Mouse (Mus musculus) midbrain, embryonic 13.5 days (tissue): ENCODE measurements at regions not wholly inside any gene's neighbourhood (a gene's known extent, or its start where the extent isn't known, plus 50 kb on each side); places are given as distances from the start of the nearest gene placed in this dataset.
A peak's percentile ranks its signal among the peaks of the same experiment; 100 is the strongest.

ENCODE experiments used
- ATAC-seq: fragments of 200-750 bp; cut with Nextera tagmentation; 2 replicates; pipeline ENCODE4 v1.8.0; 2017; ENCODE audit warnings: mild to moderate bottlenecking, moderate TSS enrichment, moderate library complexity
- H3K27ac ChIP-seq: fragments of 300-500 bp; sonication (generic); 2 replicates; pipeline ENCODE4 v1.5.1; 2015; ENCODE audit warnings: inconsistent platforms, mild to moderate bottlenecking, moderate library complexity
- H3K27me3 ChIP-seq: fragments of 300-500 bp; sonication (generic); 2 replicates; pipeline ENCODE4 v1.6.1; 2015; ENCODE audit warnings: mild to moderate bottlenecking, inconsistent platforms
- H3K36me3 ChIP-seq: fragments of 300-500 bp; sonication (generic); 2 replicates; pipeline ENCODE4 v1.6.1; 2015; ENCODE audit warnings: mild to moderate bottlenecking, inconsistent platforms
- H3K4me1 ChIP-seq: fragments of 300-500 bp; sonication (generic); replicated peaks from 2 replicates; pipeline ENCODE4 v1.6.1; 2015; ENCODE audit warnings: inconsistent platforms
- H3K4me2 ChIP-seq: fragments of 300-500 bp; sonication (generic); replicated peaks from 2 replicates; pipeline ENCODE4 v1.6.1; 2015; ENCODE audit warnings: moderate library complexity, mild to moderate bottlenecking, inconsistent platforms
- H3K4me3 ChIP-seq: fragments of 300-500 bp; sonication (generic); replicated peaks from 2 replicates; pipeline ENCODE4 v1.5.1; 2015; ENCODE audit warnings: mild to moderate bottlenecking, inconsistent platforms
- H3K9ac ChIP-seq: fragments of 300-500 bp; sonication (generic); replicated peaks from 2 replicates; pipeline ENCODE4 v1.6.1; 2015; ENCODE audit warnings: mild to moderate bottlenecking, inconsistent platforms
- H3K9me3 ChIP-seq: fragments of 300-500 bp; sonication (generic); 2 replicates; pipeline ENCODE4 v1.6.1; 2016; ENCODE audit warnings: mild to moderate bottlenecking, inconsistent platforms
- WGBS: fragments of 180-500 bp; shearing (Covaris S2); methylation state at CpG from one replicate; pipeline ENCODE4 v1.1.7; 2015; 5-methylcytosine and 5-hydroxymethylcytosine counted together

DNA sequence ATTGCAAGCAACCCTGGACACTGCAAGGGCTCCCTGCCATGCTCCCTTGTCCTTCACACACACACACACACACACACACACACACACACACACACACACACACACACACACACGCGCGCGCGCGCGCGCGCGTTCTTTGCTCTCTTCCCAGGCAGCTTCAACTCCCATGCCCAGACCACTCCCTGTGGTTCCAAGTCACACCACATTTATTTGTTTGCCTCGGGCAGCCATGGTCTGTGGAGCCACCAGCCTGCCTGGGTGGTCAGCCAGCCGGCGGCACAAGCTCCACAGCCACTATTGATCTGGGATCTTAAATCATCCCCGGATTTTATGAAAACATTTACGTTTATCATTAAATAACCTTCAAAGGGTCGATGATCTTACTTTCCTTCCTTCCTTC lies 440.0 kb downstream of the Zfp536 start:
- Histone ChIP-seq H3K4me3 (no peak overlapping the region), H3K9ac (no peak overlapping the region), H3K27me3 (peaks cover 6% of the 10 kb centered on the region; the same call in 1 of the 2 replicates), H3K4me2 (no peak overlapping the region), H3K9me3 (no peaks in the 10 kb centered on the region), H3K27ac (no peak overlapping the region), H3K36me3 (no peaks in the 10 kb centered on the region), H3K4me1 (peaks cover 32% of the 10 kb centered on the region)
- WGBS: 73% methylated on average over 16 of the region's 16 CpGs
- no peak for ATAC-seq

DNA sequence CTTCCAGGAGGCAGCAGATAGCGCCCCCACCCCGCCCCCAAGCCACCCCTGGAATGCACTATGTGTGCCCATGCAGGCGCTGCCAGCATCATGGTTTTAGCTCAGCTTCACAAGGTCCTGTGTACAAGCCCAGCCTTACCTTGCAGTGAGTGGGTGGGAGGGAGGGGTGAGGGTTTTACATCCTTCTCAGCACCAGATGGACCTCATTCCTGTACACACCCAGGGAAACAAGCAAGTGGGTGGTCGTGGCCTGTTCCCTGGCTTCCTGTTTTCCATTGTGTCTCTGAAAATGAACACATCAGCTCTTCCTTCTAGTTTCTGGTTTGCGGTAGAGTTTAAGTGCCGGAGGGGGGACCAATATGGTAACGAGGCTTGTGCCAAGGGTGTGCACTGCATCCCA lies 438.2 kb downstream of the Zfp536 start:
- 48% methylated on average over 7 of the region's 7 CpGs for WGBS
- no peaks in the 10 kb centered on the region for H3K36me3 ChIP-seq
- no peak overlapping the region for H3K4me3 ChIP-seq
- H3K9me3 ChIP-seq: no peaks in the 10 kb centered on the region
- peaks cover 13% of the 10 kb centered on the region for H3K27me3 ChIP-seq
- no peak overlapping the region for H3K9ac ChIP-seq
- no peak overlapping the region for H3K4me2 ChIP-seq
- H3K4me1 ChIP-seq: peaks cover 37% of the 10 kb centered on the region
- no peak overlapping the region for H3K27ac ChIP-seq
- ATAC-seq: no peak

DNA sequence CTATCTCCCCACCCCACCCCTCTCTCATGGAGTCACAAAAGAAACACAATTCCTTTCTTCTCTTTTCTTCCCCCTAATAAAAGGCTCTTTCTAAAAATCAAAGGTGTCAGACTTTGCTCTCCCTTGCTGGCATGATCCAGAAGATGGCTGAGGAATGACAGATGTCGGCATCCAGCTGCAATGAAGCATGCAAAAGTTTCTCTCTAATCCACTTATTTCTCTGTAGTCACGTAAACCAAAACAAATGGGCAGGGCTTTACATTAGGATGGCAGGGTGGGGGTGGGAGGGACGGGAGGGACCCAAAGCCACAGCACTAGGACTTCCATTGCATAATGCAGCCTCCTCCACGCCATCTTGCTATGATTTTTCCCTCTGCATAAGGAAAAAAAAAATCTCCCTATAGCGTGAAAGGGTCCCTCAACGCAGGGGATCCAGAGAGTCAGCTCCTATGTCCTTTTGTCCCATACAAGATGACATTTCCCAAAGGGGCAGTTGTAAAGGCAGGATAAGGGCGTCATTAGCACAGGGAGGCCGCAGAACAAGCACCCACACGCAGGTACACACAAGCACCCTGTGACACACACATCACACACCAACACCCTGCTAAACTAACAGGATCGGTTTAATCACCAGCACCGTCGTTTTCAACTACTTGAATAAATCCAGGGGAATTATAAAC lies 437.1 kb downstream of the Zfp536 start:
- Histone ChIP-seq H3K27ac (peak overlapping the region; percentile 70; the same call in 1 of the 2 replicates), H3K36me3 (no peaks in the 10 kb centered on the region), H3K9ac (peak overlapping the region; percentile 52), H3K9me3 (no peaks in the 10 kb centered on the region), H3K4me2 (peak overlapping the region; percentile 58), H3K4me1 (peaks cover 37% of the 10 kb centered on the region), H3K27me3 (peaks cover 18% of the 10 kb centered on the region), H3K4me3 (peak overlapping the region; percentile 37)
- WGBS: 5% methylated on average over 12 of the region's 12 CpGs
- peak; percentile 65 for ATAC-seq

DNA sequence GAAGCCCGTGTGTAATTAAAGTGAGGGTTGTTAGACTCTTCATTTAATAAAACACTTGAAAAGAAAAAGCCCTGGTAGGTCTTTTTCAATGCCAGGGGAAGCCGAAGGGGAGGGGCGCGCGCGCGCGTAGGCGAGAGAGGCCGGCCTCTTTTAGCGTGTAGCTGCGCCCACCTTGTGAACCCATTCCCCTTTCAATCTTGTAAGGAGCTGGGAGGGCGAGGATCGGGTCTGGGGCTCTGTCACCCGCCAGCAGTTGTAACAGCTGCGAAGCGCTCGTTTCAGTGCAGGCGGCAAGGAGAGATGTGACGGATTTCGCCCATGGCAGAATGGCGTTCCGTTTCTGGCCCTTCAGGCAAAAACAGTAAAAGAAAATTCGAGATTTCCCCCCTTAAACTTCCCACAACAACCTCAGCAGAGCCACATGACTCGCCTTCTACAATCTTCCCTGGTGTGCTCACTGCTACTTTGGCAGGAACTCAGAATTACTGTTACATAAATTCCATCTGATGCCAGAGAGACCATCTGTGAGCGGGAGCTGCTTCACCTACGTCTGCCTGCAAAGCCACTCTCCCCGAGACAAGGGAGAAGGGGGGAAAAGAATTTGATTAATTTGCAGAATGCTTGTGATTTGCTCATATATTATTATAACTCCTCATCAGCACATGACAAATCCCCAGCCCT lies 436.4 kb downstream of the Zfp536 start:
- H3K9ac ChIP-seq: peak overlapping the region; percentile 52
- peaks cover 37% of the 10 kb centered on the region for H3K4me1 ChIP-seq
- ATAC-seq: peak; percentile 29; the same call in 1 of the 2 replicates
- H3K9me3 ChIP-seq: no peaks in the 10 kb centered on the region
- peak overlapping the region; percentile 58 for H3K4me2 ChIP-seq
- H3K4me3 ChIP-seq: peak overlapping the region; percentile 37
- WGBS: 4% methylated on average over 28 of the region's 28 CpGs
- peaks cover 21% of the 10 kb centered on the region for H3K27me3 ChIP-seq
- H3K36me3 ChIP-seq: no peaks in the 10 kb centered on the region
- peak overlapping the region; percentile 70 for H3K27ac ChIP-seq

DNA sequence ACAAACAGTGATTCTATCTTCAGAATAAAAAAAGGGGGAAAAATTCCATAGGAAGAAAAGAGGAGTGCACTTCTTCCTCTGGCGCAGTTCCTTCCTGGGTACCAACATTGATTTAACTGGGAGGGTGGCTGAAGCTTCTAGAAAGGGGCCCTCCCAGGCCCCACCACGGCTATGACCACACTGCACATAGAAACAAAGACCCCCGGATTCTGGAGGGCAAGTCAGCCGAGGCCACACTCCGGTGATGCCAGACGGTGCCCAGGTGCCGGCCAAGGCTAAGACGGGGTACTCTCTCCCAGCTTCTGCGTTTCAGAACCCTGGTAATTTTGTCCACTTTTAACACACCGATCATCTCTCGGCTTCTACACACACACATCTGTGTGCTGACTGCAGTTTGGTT lies 435.8 kb downstream of the Zfp536 start:
- no peak for ATAC-seq

DNA sequence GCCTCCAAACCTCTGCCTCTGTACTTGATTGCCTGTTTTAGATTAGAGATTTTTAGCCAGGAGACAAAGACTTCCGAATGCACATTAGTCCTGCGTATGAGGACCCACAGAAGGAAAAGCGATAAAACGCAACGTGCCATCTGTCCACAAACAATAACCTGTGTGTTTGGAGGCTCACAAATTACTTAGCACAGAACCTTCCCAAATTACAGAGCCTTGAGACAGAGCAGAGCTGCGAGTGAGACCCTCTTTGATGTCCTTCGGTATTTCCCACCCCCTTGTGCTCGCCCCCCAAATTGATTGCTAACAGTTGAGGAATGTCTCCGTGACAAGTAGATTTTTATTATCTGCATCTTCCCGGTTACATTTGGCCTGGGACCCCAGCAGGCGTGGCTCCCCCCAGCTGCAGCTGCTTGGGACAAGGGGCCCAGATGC lies 435.4 kb downstream of the Zfp536 start:
- 20% methylated on average over 11 of the region's 11 CpGs for WGBS
- no peak for ATAC-seq
- no peak overlapping the region for H3K27ac ChIP-seq

More for the DNA sequence above, 435.8 kb downstream of the Zfp536 start:
- Histone ChIP-seq H3K36me3 (no peaks in the 10 kb centered on the region), H3K27ac (no peak overlapping the region), H3K4me1 (peaks cover 44% of the 10 kb centered on the region), H3K4me2 (peak overlapping the region; percentile 58), H3K9me3 (no peaks in the 10 kb centered on the region), H3K27me3 (peaks cover 21% of the 10 kb centered on the region), H3K4me3 (no peak overlapping the region), H3K9ac (no peak overlapping the region)
- WGBS: 44% methylated on average over 11 of the region's 11 CpGs

DNA sequence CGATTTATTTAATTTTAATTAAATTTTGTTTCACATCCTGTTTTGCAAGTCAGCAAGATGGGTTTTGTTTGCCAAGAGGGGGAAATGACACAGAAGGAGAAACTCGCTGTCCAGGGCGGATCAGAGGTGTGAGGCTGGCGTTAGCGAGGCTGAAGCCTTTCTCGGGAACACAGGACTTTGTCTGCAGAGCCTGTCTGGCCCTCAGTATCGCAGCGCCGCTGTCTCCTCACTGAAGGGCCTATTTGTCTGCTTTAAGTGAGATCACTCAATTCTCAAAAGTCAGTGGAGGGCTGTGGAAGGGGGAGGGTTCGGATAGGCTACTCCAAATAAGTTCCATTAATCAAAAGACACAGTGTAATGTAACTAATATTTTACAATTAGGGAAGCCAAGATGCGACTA lies 430.8 kb downstream of the Zfp536 start:
- H3K9me3 ChIP-seq: no peaks in the 10 kb centered on the region
- H3K4me2 ChIP-seq: peak overlapping the region; percentile 72
- peak overlapping the region; percentile 6; the same call in 1 of the 2 replicates for H3K27ac ChIP-seq
- peak overlapping the region; percentile 63 for H3K9ac ChIP-seq
- peak; percentile 32; the same call in 1 of the 2 replicates for ATAC-seq
- peak overlapping the region; percentile 35 for H3K4me3 ChIP-seq
- WGBS: 15% methylated on average over 11 of the region's 11 CpGs
- H3K36me3 ChIP-seq: no peaks in the 10 kb centered on the region
- H3K27me3 ChIP-seq: peaks cover 22% of the 10 kb centered on the region
- H3K4me1 ChIP-seq: peaks cover 41% of the 10 kb centered on the region

More for the DNA sequence above, 435.4 kb downstream of the Zfp536 start:
- Histone ChIP-seq H3K4me1 (peaks cover 48% of the 10 kb centered on the region), H3K9me3 (no peaks in the 10 kb centered on the region), H3K9ac (no peak overlapping the region), H3K4me3 (no peak overlapping the region), H3K4me2 (no peak overlapping the region), H3K36me3 (no peaks in the 10 kb centered on the region), H3K27me3 (peaks cover 21% of the 10 kb centered on the region)

DNA sequence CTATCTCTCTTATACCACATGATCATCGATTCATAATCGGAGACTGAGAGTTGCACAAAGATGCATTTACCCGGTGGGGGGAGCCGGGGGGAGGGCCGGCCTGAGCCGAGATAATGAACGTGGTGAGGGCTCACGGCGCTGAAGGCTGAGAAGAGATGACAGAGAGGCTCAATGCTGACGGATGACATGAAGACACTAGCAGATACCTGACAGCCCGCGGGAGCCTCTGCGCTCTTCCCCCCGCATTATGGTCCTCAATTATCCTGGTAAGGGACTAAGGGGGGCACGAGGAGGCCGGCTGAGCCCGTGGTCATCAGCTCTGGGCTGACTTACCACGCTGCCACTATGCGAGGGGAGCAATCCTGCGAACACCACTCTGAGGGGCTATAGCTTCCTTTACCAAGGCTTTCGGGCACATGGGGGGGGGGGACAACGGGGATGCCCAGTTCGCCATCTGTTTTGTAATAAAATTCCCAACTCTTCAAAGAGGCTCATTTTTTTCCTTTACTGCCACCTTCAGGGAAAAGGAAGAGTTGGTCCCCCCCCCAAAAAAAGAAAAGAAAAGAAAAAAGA lies 430.3 kb downstream of the Zfp536 start:
- 12% methylated on average over 23 of the region's 23 CpGs for WGBS
- Histone ChIP-seq H3K4me2 (peak overlapping the region; percentile 72), H3K36me3 (no peaks in the 10 kb centered on the region), H3K27ac (peak overlapping the region; percentile 6; the same call in 1 of the 2 replicates), H3K9me3 (no peaks in the 10 kb centered on the region), H3K4me1 (peaks cover 36% of the 10 kb centered on the region), H3K27me3 (peaks cover 22% of the 10 kb centered on the region), H3K4me3 (peak overlapping the region; percentile 35), H3K9ac (peak overlapping the region; percentile 63)
- peak; percentile 61 for ATAC-seq

DNA sequence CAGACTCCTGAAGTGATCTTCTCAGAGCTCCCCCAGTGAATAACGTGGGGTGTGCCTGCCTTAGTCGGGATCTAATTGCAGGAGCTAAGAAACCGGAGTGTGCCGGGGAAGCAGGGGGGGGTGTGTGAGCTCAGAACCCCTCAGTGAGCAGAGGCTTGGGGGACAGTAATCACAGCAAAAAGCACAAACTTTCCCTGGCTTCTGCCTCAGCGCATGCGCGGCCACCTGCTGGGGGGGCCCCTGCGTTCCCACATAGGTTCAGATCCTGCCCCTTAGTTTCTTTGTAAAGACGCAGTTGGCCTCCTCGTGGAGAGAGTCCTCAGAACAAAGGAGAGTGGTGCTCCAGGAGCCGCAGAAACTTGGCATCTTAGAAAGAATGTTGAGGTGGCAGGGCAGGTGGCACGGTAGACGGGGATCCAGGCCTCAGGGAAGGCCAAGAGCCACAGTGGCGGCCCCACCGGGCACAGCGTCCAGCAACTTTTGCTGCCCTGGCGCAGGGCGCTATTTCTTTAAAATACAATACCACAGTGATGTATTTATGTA lies 429.7 kb downstream of the Zfp536 start:
- Histone ChIP-seq H3K27me3 (peaks cover 22% of the 10 kb centered on the region), H3K9ac (peak overlapping the region; percentile 63; the same call in 1 of the 2 replicates), H3K36me3 (no peaks in the 10 kb centered on the region), H3K9me3 (no peaks in the 10 kb centered on the region), H3K4me2 (peak overlapping the region; percentile 72), H3K4me3 (peak overlapping the region; percentile 35; the same call in 1 of the 2 replicates), H3K27ac (no peak overlapping the region), H3K4me1 (peaks cover 29% of the 10 kb centered on the region)
- WGBS: 26% methylated on average over 18 of the region's 18 CpGs
- ATAC-seq: 0 out of 2 replicates have a peak, but pooled peaks have one; percentile 38

DNA sequence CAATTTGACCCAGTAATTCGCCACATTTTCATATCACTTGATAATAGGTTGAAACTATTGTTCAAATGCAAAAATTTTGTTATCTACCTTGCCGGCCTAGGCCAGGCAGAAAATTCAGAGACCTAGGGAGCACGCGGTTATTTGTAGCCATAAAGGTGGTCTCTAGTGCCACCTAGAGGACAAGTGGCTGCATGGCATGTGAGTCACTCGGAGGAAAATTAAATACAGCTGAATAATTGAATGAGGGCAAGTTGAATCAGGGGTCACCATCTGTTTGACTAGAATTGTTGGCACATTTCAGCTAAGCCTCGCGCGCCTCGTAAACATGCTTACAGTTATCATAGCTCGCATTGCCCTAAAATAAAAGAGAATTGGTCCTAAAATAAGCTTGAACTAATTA lies 427.4 kb downstream of the Zfp536 start:
- no peak overlapping the region for H3K4me3 ChIP-seq
- H3K36me3 ChIP-seq: no peaks in the 10 kb centered on the region
- H3K4me2 ChIP-seq: no peak overlapping the region
- H3K27me3 ChIP-seq: peaks cover 11% of the 10 kb centered on the region
- H3K4me1 ChIP-seq: peaks cover 27% of the 10 kb centered on the region
- ATAC-seq: peak; percentile 41; the same call in 1 of the 2 replicates
- H3K9ac ChIP-seq: no peak overlapping the region
- 4% methylated on average over 10 of the region's 10 CpGs for WGBS
- no peak overlapping the region for H3K27ac ChIP-seq
- H3K9me3 ChIP-seq: no peaks in the 10 kb centered on the region

DNA sequence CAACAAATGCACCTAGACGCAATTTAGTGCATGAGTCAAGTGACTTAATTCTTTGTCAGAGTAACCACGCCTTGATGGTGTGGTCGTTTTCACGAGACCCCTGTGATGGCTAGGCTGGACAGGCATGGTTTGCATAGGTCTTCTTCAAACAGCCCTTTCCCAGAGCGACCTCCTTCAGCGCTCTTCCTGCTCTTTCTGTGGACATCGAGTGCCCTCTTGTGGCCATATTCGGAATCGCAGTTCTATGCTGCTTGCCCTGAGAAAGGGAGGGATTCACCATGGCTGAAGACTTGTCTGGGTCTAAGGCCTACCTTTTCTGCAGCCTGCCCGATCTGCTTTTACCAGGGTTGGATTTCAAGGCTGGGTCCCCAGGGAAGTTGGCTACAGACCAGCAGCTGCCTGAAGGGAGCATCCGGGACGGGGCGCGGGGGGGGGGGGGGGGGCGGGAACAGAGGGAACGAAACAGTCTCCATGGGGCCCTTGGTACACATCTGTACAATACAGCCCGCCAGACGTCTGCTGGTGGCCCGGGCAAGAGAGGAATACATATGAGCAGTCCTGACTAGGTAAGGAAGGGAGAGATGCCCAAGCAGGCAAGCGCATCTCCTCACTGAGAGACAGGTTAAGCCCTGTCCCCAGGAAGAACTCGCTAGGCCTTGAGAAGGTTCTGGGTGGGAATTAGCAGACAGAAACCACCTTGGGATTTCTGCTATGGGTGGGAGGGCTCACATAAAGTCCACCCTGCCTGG lies 415.6 kb downstream of the Zfp536 start:
- no peak overlapping the region for H3K4me3 ChIP-seq
- 17% methylated on average over 19 of the region's 21 CpGs for WGBS
- H3K4me2 ChIP-seq: no peak overlapping the region; the same call in 1 of the 2 replicates
- no peaks in the 10 kb centered on the region for H3K36me3 ChIP-seq
- 0 out of 2 replicates have a peak, but pooled peaks cover 4% of the 10 kb centered on the region for H3K27me3 ChIP-seq
- H3K9ac ChIP-seq: 0 out of 2 replicates have a peak overlapping the region, but pooled peaks have one; percentile 39
- peak; percentile 69 for ATAC-seq
- H3K4me1 ChIP-seq: peaks cover 28% of the 10 kb centered on the region
- H3K9me3 ChIP-seq: no peaks in the 10 kb centered on the region
- H3K27ac ChIP-seq: no peak overlapping the region
